ENCODE assay signal across 9 mouse cellular contexts in genomic region chr10:67766099-67766498, GRCm38 (mm10).
DNase-seq lines count a peak whose midpoint lies in the region; ATAC-seq and TF ChIP-seq lines count a peak whose summit lies in the region.
"Had no signal": no experiment of that assay in that cellular context is flagged by ENCODE, and none has a peak within 500 bp of the region (broad histone marks: within the 10 kb centered on the region; RNA-seq: fewer than 3 reads in every experiment).

No protein-coding gene starts in this region.

- H3K4me1 ChIP-seq in midbrain, embryonic 10.5 days: no peaks in the 10 kb centered on the region
- H3K4me1 ChIP-seq in midbrain, embryonic 16.5 days (ENCODE audit: control insufficient read depth, insufficient read depth, low read length): no peaks in the 10 kb centered on the region
- H3K4me1 ChIP-seq in hindbrain, postnatal 0 days (ENCODE audit: insufficient read depth, low read length): no peaks in the 10 kb centered on the region
- H3K4me1 ChIP-seq: neural tube, embryonic 13.5 days had no signal

- 44% methylated on average over 13 of the region's 13 CpGs for WGBS in midbrain, embryonic 10.5 days
- WGBS in midbrain, embryonic 16.5 days: 41% methylated on average over 13 of the region's 13 CpGs
- 43% methylated on average over 13 of the region's 13 CpGs for WGBS in hindbrain, postnatal 0 days

- DNase-seq in midbrain, embryonic 10.5 days (ENCODE audit: low spot score): peak; percentile 61
- DNase-seq in ZHBTc4 (ENCODE audit: low read depth, low spot score): peak; percentile 78
- DNase-seq in hindbrain, postnatal 0 days (ENCODE audit: low spot score): peak; percentile 79
- peak; percentile 21 to 40 for DNase-seq in lung, adult 18-20 months
- DNase-seq in right cerebral cortex, postnatal 36 days (ENCODE audit: low spot score in 2 of 2): peak; percentile 2 to 9

- no peaks in the 10 kb centered on the region for H3K36me3 ChIP-seq in midbrain, embryonic 10.5 days
- H3K36me3 ChIP-seq in midbrain, embryonic 16.5 days (ENCODE audit: control insufficient read depth, insufficient read depth, low read length): no peaks in the 10 kb centered on the region
- H3K36me3 ChIP-seq in hindbrain, postnatal 0 days (ENCODE audit: insufficient read depth, low read length): no peaks in the 10 kb centered on the region
- H3K36me3 ChIP-seq: neural tube, embryonic 13.5 days had no signal

- ATAC-seq in midbrain, embryonic 16.5 days: no peak
- ATAC-seq in common myeloid progenitor, adult 5-6 weeks (replicated peaks; ENCODE audit: low read depth, poor library complexity, severe bottlenecking): peak; percentile 82
- ATAC-seq in hindbrain, postnatal 0 days: no peak
- ATAC-seq in erythroid progenitor cell, adult 5-6 weeks (replicated peaks; ENCODE audit: low FRiP score, poor library complexity, severe bottlenecking): no peak

- no peak overlapping the region for H3K9ac ChIP-seq in midbrain, embryonic 16.5 days (ENCODE audit: low read depth, low read length)
- no peak overlapping the region for H3K9ac ChIP-seq in hindbrain, postnatal 0 days (replicated peaks; ENCODE audit: low read length)
- H3K9ac ChIP-seq: neural tube, embryonic 13.5 days had no signal

- no peak overlapping the region for H3K27ac ChIP-seq in midbrain, embryonic 10.5 days (replicated peaks)
- no peak overlapping the region for H3K27ac ChIP-seq in midbrain, embryonic 16.5 days (ENCODE audit: low read length)
- H3K27ac ChIP-seq in hindbrain, postnatal 0 days: no peak overlapping the region
- H3K27ac ChIP-seq: neural tube, embryonic 13.5 days had no signal

- no peak overlapping the region for H3K4me3 ChIP-seq in midbrain, embryonic 10.5 days
- H3K4me3 ChIP-seq in midbrain, embryonic 16.5 days (ENCODE audit: low read depth, low read length): no peak overlapping the region
- H3K4me3 ChIP-seq in hindbrain, postnatal 0 days (ENCODE audit: low read length): no peak overlapping the region
- H3K4me3 ChIP-seq: neural tube, embryonic 13.5 days had no signal

- TF ChIP-seq CTCF in hindbrain, postnatal 0 days (IDR thresholded peaks at IDR 0.05; ENCODE audit: low read depth): peak; percentile 86

- no peak overlapping the region for H3K4me2 ChIP-seq in midbrain, embryonic 16.5 days (ENCODE audit: low read length)
- no peak overlapping the region for H3K4me2 ChIP-seq in hindbrain, postnatal 0 days (ENCODE audit: low read depth, low read length)
- H3K4me2 ChIP-seq: neural tube, embryonic 13.5 days had no signal

- no peaks in the 10 kb centered on the region for H3K9me3 ChIP-seq in midbrain, embryonic 10.5 days (replicated peaks)
- H3K9me3 ChIP-seq in midbrain, embryonic 16.5 days (replicated peaks; ENCODE audit: control insufficient read depth, low read length, poor library complexity, severe bottlenecking): no peaks in the 10 kb centered on the region
- H3K9me3 ChIP-seq in hindbrain, postnatal 0 days (ENCODE audit: low read length): no peaks in the 10 kb centered on the region
- H3K9me3 ChIP-seq: neural tube, embryonic 13.5 days had no signal

- H3K27me3 ChIP-seq in midbrain, embryonic 10.5 days (ENCODE audit: low read depth, poor library complexity, severe bottlenecking): no peaks in the 10 kb centered on the region
- H3K27me3 ChIP-seq in midbrain, embryonic 16.5 days (ENCODE audit: control insufficient read depth, insufficient read depth, low read depth, low read length): no peaks in the 10 kb centered on the region
- no peaks in the 10 kb centered on the region for H3K27me3 ChIP-seq in hindbrain, postnatal 0 days (ENCODE audit: insufficient read depth, low read length)
- H3K27me3 ChIP-seq: neural tube, embryonic 13.5 days had no signal

Comparison
In these comparisons a context has a peak if more than half of its experiments do, and no peak if none do; other contexts are left out.
1. DNase-seq: peak in every context shown above with its lines; median percentile 79 in hindbrain, postnatal 0 days; 78 in ZHBTc4; 61 in midbrain, embryonic 10.5 days; 30 in lung, adult 18-20 months; 6 in right cerebral cortex, postnatal 36 days.